Mouse (Mus musculus) kidney, postnatal 0 days (tissue): Measurements from ENCODE around the gene Malsu1. TPM values are rescaled to one million over a fixed set of nuclear protein-coding genes. Genes with fewer than 3 reads are reported as not detected.

ENCODE experiments used
- ATAC-seq: fragments of 200-750 bp; cut with Nextera tagmentation; replicated peaks from 2 replicates; pipeline ENCODE4 v1.8.0; 2017; ENCODE audit warnings: low read depth, moderate number of reproducible peaks, moderate TSS enrichment, moderate library complexity; ENCODE audit not compliant: low FRiP score
- DNase-seq: peaks from one replicate; pipeline ENCODE4 v3.0.0-alpha.2; 2016; ENCODE audit warnings: low spot score
- H3K27ac ChIP-seq: fragments of 300-500 bp; sonication (generic); 2 replicates; pipeline ENCODE4 v1.5.1; 2014; ENCODE audit warnings: mild to moderate bottlenecking
- H3K27me3 ChIP-seq: fragments of 300-500 bp; sonication (generic); 2 replicates; pipeline ENCODE4 v1.6.1; 2014; ENCODE audit warnings: low read length, mixed read lengths; ENCODE audit not compliant: insufficient read depth
- H3K36me3 ChIP-seq: fragments of 300-500 bp; sonication (generic); 2 replicates; pipeline ENCODE4 v1.6.1; 2014; ENCODE audit warnings: low read length, mixed read lengths; ENCODE audit not compliant: insufficient read depth
- H3K4me1 ChIP-seq: fragments of 300-500 bp; sonication (generic); replicated peaks from 2 replicates; pipeline ENCODE4 v1.6.1; 2014; ENCODE audit warnings: antibody characterized with exemption, low read length, mixed read lengths; ENCODE audit not compliant: insufficient read depth
- H3K4me2 ChIP-seq: fragments of 300-500 bp; sonication (generic); 2 replicates; pipeline ENCODE4 v1.6.1; 2014; ENCODE audit warnings: mild to moderate bottlenecking, low read length, moderate library complexity, mixed read lengths
- H3K4me3 ChIP-seq: fragments of 300-500 bp; sonication (generic); replicated peaks from 2 replicates; pipeline ENCODE4 v1.5.1; 2014; ENCODE audit warnings: low read depth, low read length
- H3K9ac ChIP-seq: fragments of 300-500 bp; sonication (generic); 2 replicates; pipeline ENCODE4 v1.6.1; 2014; ENCODE audit warnings: low read depth, low read length
- H3K9me3 ChIP-seq: fragments of 300-500 bp; sonication (generic); replicated peaks from 2 replicates; pipeline ENCODE4 v1.6.1; 2016; ENCODE audit warnings: low read length, inconsistent platforms, mixed read lengths
- CTCF ChIP-seq: IDR thresholded peaks from 2 replicates; pipeline ENCODE4 v1.5.1; 2016; ENCODE audit warnings: antibody characterized with exemption, low read depth, mild to moderate bottlenecking, moderate library complexity
- WGBS: fragments of 180-500 bp; shearing (Covaris S2); extraction: QIAGEN DNeasy Blood & Tissue Kit; methylation state at CpG from one replicate; pipeline ENCODE4 v1.1.7; 2014; 5-methylcytosine and 5-hydroxymethylcytosine counted together
- polyA plus RNA-seq: library from polyadenylated mRNA; unstranded; fragments of >200 nt; fragmentation: Nextera tagmentation; extraction: Ambion mirVana; gene quantifications from 2 replicates; pipeline ENCODE4 v1.2.1, GENCODE M21; 2015

The Malsu1 gene
- polyA plus RNA-seq, 1 experiment from 2014 or later, result 123 TPM

GRCm38 (mm10) chr6:49057053-49058021 is 16.3 kb upstream of the Malsu1 start:
- WGBS, result 40% methylated on average over 8 of the region's 8 CpGs
- TF ChIP-seq CTCF, result peak; percentile 88
- no peaks in the 10 kb centered on the region for H3K4me1 ChIP-seq
- no peak overlapping the region for H3K27ac ChIP-seq
- no peak overlapping the region for H3K4me2 ChIP-seq
- no peaks in the 10 kb centered on the region for H3K27me3 ChIP-seq
- 0 out of 2 replicates have a peak, but pooled peaks have one; percentile 49 for ATAC-seq
- no peaks in the 10 kb centered on the region for H3K9me3 ChIP-seq
- no peak overlapping the region for H3K9ac ChIP-seq
- H3K36me3 ChIP-seq, result no peaks in the 10 kb centered on the region
- DNase-seq, result peak; percentile 83
- no peak overlapping the region for H3K4me3 ChIP-seq

GRCm38 (mm10) chr6:49068361-49068760 is 5.2 kb upstream of the Malsu1 start:
- H3K27ac ChIP-seq, result no peak overlapping the region
- H3K9ac ChIP-seq, result no peak overlapping the region
- no peaks in the 10 kb centered on the region for H3K4me1 ChIP-seq
- H3K4me2 ChIP-seq, result no peak overlapping the region
- H3K9me3 ChIP-seq, result no peaks in the 10 kb centered on the region
- ATAC-seq (no peak), DNase-seq (no peak)
- H3K4me3 ChIP-seq, result no peak overlapping the region
- TF ChIP-seq CTCF, result no peak
- 44% methylated on average over 4 of the region's 4 CpGs for WGBS
- H3K27me3 ChIP-seq, result no peaks in the 10 kb centered on the region
- no peaks in the 10 kb centered on the region for H3K36me3 ChIP-seq

- peak; percentile 53 for ATAC-seq
- 1% methylated on average over 19 of the region's 19 CpGs for WGBS
- Histone ChIP-seq H3K27ac (peak overlapping the region; percentile 83), H3K4me3 (peak overlapping the region; percentile 100), H3K9me3 (no peaks in the 10 kb centered on the region), H3K27me3 (no peaks in the 10 kb centered on the region), H3K9ac (peak overlapping the region; percentile 93), H3K4me2 (peak overlapping the region; percentile 84), H3K36me3 (no peaks in the 10 kb centered on the region), H3K4me1 (0 out of 2 replicates have a peak, but pooled peaks cover 5% of the 10 kb centered on the region)
- no peak for TF ChIP-seq CTCF
- peak; percentile 42 for DNase-seq
These were observed 509 bp downstream of the Malsu1 start for GRCm38 (mm10) chr6:49074117-49074490.

- no peak for TF ChIP-seq CTCF
- H3K36me3 ChIP-seq, result no peaks in the 10 kb centered on the region
- H3K4me1 ChIP-seq, result 0 out of 2 replicates have a peak, but pooled peaks cover 5% of the 10 kb centered on the region
- H3K9me3 ChIP-seq, result no peaks in the 10 kb centered on the region
- H3K27me3 ChIP-seq, result no peaks in the 10 kb centered on the region
- H3K27ac ChIP-seq, result no peak overlapping the region
- DNase-seq (no peak), ATAC-seq (no peak)
- H3K4me3 ChIP-seq, result no peak overlapping the region
- no peak overlapping the region for H3K4me2 ChIP-seq
- H3K9ac ChIP-seq, result no peak overlapping the region
- 86% methylated on average over 2 of the region's 2 CpGs for WGBS
These were observed 4.3 kb downstream of the Malsu1 start for GRCm38 (mm10) chr6:49077894-49078293.

- Histone ChIP-seq H3K9ac (no peak overlapping the region), H3K27me3 (no peaks in the 10 kb centered on the region), H3K4me2 (no peak overlapping the region), H3K36me3 (peaks cover 9% of the 10 kb centered on the region), H3K9me3 (no peaks in the 10 kb centered on the region), H3K4me1 (0 out of 2 replicates have a peak, but pooled peaks cover 5% of the 10 kb centered on the region), H3K4me3 (no peak overlapping the region), H3K27ac (no peak overlapping the region)
- 92% methylated on average over 1 of the region's 1 CpGs for WGBS
- ATAC-seq, result no peak
- DNase-seq, result no peak
- TF ChIP-seq CTCF, result no peak
These were observed 5.7 kb downstream of the Malsu1 start for GRCm38 (mm10) chr6:49079313-49079712.

GRCm38 (mm10) chr6:49083008-49083407 is 9.4 kb downstream of the Malsu1 start:
- Histone ChIP-seq H3K27ac (no peak overlapping the region), H3K4me1 (no peaks in the 10 kb centered on the region), H3K4me3 (no peak overlapping the region), H3K9me3 (no peaks in the 10 kb centered on the region), H3K36me3 (peaks cover 30% of the 10 kb centered on the region), H3K4me2 (no peak overlapping the region), H3K9ac (no peak overlapping the region), H3K27me3 (no peaks in the 10 kb centered on the region)
- TF ChIP-seq CTCF, result no peak
- DNase-seq (no peak), ATAC-seq (no peak)
- 91% methylated on average over 4 of the region's 4 CpGs for WGBS
